Mouse (Mus musculus) mouse embryonic stem cell (cell line): Measurements from ENCODE around the gene Actr5.

Experiments
- in situ Hi-C, 2 experiments: fragments of 300-500 bp; cut with MboI; formaldehyde crosslinking; loops; 1 replicate in 1 of 2; 3 replicates in 1 of 2; pipeline ENCODE4 v1.14.3; 2019 to 2020; ENCODE audit warnings: low sequenced_read_pairs in 2 of 2, low pct_unique_long_range_greater_than_20kb in 1 of 2, mixed read lengths in 1 of 2; ENCODE audit not compliant: unreplicated experiment in 1 of 2

Gene Actr5

GRCm38 (mm10) chr2:158677946-158678345 is 53.3 kb downstream of the Actr5 start:
- in situ Hi-C loops: no loop called here

- in situ Hi-C loops: no loop called here
These were observed 54.4 kb downstream of the Actr5 start for GRCm38 (mm10) chr2:158679091-158679490.

- in situ Hi-C loops: no loop called here
These were observed 55.7 kb downstream of the Actr5 start for GRCm38 (mm10) chr2:158680357-158680889.

- in situ Hi-C loops: no loop called here
These were observed 57.0 kb downstream of the Actr5 start for GRCm38 (mm10) chr2:158681714-158682113.

- in situ Hi-C loops: no loop called here
These were observed 57.8 kb downstream of the Actr5 start for GRCm38 (mm10) chr2:158682344-158683037.

- in situ Hi-C loops: no loop called here
These were observed 58.3 kb downstream of the Actr5 start for GRCm38 (mm10) chr2:158683038-158683413.

GRCm38 (mm10) chr2:158684247-158684843 is 59.7 kb downstream of the Actr5 start:
- in situ Hi-C loops: no loop called here

- in situ Hi-C loops: no loop called here
These were observed 60.2 kb downstream of the Actr5 start for GRCm38 (mm10) chr2:158684910-158685309.

- in situ Hi-C loops: no loop called here
These were observed 61.7 kb downstream of the Actr5 start for GRCm38 (mm10) chr2:158686394-158686793.

- in situ Hi-C loops: no loop called here
These were observed 63.1 kb downstream of the Actr5 start for GRCm38 (mm10) chr2:158687804-158688241.
